Mouse (Mus musculus) embryonic fibroblast, embryonic 13.5 days (primary cell): ENCODE results near the gene Nkapl.

Experiments used
- CTCF ChIP-seq: IDR thresholded peaks from 2 replicates; pipeline ENCODE4 v1.5.1; 2011; ENCODE audit warnings: mild to moderate bottlenecking, control low read depth, low read length, moderate library complexity, borderline replicate concordance; ENCODE audit not compliant: insufficient read depth
- POLR2A ChIP-seq: IDR thresholded peaks from 2 replicates; pipeline ENCODE4 v1.6.1; 2011; ENCODE audit warnings: low read depth, mild to moderate bottlenecking, control low read depth, low read length, moderate library complexity

- TF ChIP-seq POLR2A (no peak), CTCF (no peak)
These were observed 34.0 kb upstream of the Nkapl start for GRCm38 (mm10) chr13:21502296-21502695.
